Comparison of ENCODE assay signal across 10 mouse cellular contexts in the genomic region with DNA sequence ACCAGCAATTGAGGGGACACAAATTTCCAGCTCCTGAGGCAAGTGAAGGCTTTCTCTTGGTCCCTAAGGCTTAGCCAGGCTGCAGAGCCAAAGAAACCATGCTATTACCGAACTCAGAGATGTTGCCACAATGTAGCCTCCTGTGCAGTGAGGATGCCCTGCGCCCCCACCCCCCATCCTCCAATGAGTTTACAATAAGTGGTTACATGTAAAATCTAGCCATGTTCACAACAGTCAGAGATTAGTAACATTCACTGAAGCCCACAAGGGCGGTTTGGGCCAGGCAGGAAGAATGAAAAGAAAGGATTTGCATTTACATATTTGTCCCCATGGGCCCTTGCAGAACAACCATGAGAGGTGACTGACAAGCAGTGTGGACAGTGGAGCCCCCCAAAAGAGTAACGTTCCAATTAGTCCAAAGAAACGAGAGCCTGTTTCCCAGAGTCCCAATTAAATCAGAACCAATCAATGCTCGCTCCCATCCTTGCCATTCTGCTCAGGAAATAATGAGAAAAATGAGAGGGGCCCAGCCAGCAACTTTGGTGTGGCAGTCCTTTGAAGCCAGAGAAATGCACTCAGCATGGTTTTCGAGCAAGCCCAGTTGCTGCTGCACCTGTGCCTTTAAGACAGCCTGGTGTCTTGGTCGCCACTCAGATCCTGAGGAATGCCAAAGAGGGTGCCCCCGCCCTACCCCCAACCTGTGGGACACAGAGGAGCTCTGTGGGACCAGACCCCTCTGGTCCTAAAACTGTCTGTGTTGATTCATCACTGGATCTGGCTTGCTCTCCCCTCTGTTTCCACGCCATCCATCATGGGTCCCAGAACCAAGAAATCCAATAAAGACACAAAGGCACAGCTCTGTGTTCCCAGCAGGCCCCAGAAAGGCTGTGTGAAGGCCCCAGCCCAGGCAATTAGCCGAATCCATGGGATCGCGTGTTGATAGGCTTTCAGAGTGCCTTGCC.
DNase-seq lines count a peak whose midpoint lies in the region; ATAC-seq lines count a peak whose summit lies in the region.
"Had no signal": no experiment of that assay in that cellular context is flagged by ENCODE, and none has a peak within 500 bp of the region (broad histone marks: within the 10 kb centered on the region; RNA-seq: fewer than 3 reads in every experiment).

No protein-coding gene starts in this region.

- no peaks in the 10 kb centered on the region for H3K36me3 ChIP-seq in forebrain, embryonic 15.5 days
- H3K36me3 ChIP-seq in limb, embryonic 11.5 days (ENCODE audit: control insufficient read depth, insufficient read depth, low read length): no peaks in the 10 kb centered on the region
- H3K36me3 ChIP-seq: lung, embryonic 15.5 days had no signal

- WGBS in forebrain, embryonic 15.5 days: 7% methylated on average over 13 of the region's 13 CpGs
- whole genome bisulfite sequencing in limb, embryonic 11.5 days: 29% methylated on average over 13 of the region's 13 CpGs

- intact Hi-C loops in left cerebral cortex, postnatal 4 days (cut with DNase I): no loop called here
- intact Hi-C loops in left cerebral cortex, postnatal 36 days (cut with DNase I): no loop called here

- H3K4me2 ChIP-seq in forebrain, embryonic 15.5 days (replicated peaks): no peak overlapping the region
- no peak overlapping the region for H3K4me2 ChIP-seq in limb, embryonic 11.5 days (ENCODE audit: low read depth, severe bottlenecking)
- H3K4me2 ChIP-seq: lung, embryonic 15.5 days had no signal

- DNase-seq in left cerebral cortex, postnatal 4 days: peak; percentile 34
- no peak for DNase-seq in left cerebral cortex, postnatal 36 days (ENCODE audit: low spot score in 2 of 2)
- DNase-seq in limb, embryonic 11.5 days (ENCODE audit: low spot score): peak; percentile 40
- peak; percentile 67 for DNase-seq in retina, embryonic 14.5 days (ENCODE audit: low spot score)
- no peak for DNase-seq in thymus, postnatal 10 days (ENCODE audit: low spot score in 2 of 2)
- no peak for DNase-seq in cerebellum, adult 11 months
- no peak for DNase-seq in ovary, postnatal 10 days (ENCODE audit: low spot score)

- no peak overlapping the region for H3K9ac ChIP-seq in forebrain, embryonic 15.5 days (replicated peaks)
- no peak overlapping the region for H3K9ac ChIP-seq in limb, embryonic 11.5 days (ENCODE audit: low read length)
- H3K9ac ChIP-seq: lung, embryonic 15.5 days had no signal

- H3K9me3 ChIP-seq in forebrain, embryonic 15.5 days: no peaks in the 10 kb centered on the region
- no peaks in the 10 kb centered on the region for H3K9me3 ChIP-seq in limb, embryonic 11.5 days (ENCODE audit: control insufficient read depth, low read length)
- H3K9me3 ChIP-seq: lung, embryonic 15.5 days had no signal

- peaks cover 46% of the 10 kb centered on the region for H3K4me1 ChIP-seq in forebrain, embryonic 15.5 days
- peaks cover 6% of the 10 kb centered on the region for H3K4me1 ChIP-seq in limb, embryonic 11.5 days (ENCODE audit: control insufficient read depth, insufficient read depth, low read length)

- no peak overlapping the region for H3K4me3 ChIP-seq in forebrain, embryonic 15.5 days
- no peak overlapping the region for H3K4me3 ChIP-seq in limb, embryonic 11.5 days (ENCODE audit: low read depth, low read length)
- H3K4me3 ChIP-seq: lung, embryonic 15.5 days had no signal

- peak overlapping the region; percentile 65 for H3K27ac ChIP-seq in forebrain, embryonic 15.5 days (replicated peaks)
- H3K27ac ChIP-seq in limb, embryonic 11.5 days (replicated peaks; ENCODE audit: low read depth, low read length): no peak overlapping the region
- H3K27ac ChIP-seq: lung, embryonic 15.5 days had no signal

- peak; percentile 78 for ATAC-seq in forebrain, embryonic 15.5 days (replicated peaks)
- no peak for ATAC-seq in limb, embryonic 11.5 days (ENCODE audit: insufficient number of reproducible peaks, low FRiP score, low TSS enrichment, low read depth)
- ATAC-seq: intestine, postnatal 0 days had no signal

- H3K27me3 ChIP-seq in forebrain, embryonic 15.5 days: peaks cover 5% of the 10 kb centered on the region
- H3K27me3 ChIP-seq in limb, embryonic 11.5 days (ENCODE audit: control insufficient read depth, insufficient read depth, low read length): no peaks in the 10 kb centered on the region
- H3K27me3 ChIP-seq: lung, embryonic 15.5 days had no signal

Comparison
In these comparisons a context has a peak if more than half of its experiments do, and no peak if none do; other contexts are left out.
1. DNase-seq: peak in left cerebral cortex, postnatal 4 days (single experiment), limb, embryonic 11.5 days (single experiment) and retina, embryonic 14.5 days (single experiment); none in left cerebral cortex, postnatal 36 days (0 of 2), thymus, postnatal 10 days (0 of 2), cerebellum, adult 11 months (single experiment) and ovary, postnatal 10 days (single experiment).